Mouse (Mus musculus) right cerebral cortex, postnatal 4 days (tissue): ENCODE data around the gene Ints3.

Experiments used
- DNase-seq: peaks from one replicate; pipeline ENCODE4 v3.0.0-alpha.2; 2022

The Ints3 gene

DNA sequence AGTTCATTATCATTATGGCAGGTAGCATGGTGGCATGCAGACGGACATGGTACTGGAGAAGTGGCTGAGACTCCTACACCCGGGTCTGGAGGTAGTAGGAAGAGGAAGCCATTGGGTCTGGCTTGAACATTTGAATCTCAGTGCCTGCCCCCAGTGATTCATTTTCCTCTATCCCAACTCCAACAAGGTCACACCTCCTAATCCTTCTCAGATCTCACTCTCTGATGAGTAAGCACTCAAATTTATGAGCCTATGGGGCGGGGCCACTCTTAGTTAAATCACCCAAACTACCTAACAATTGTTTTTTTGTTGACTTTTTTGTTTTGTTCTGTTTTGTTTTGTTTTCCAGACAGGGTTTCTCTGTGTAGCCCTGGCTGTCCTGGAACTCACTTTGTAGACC lies 10.6 kb upstream of the Ints3 start:
- DNase-seq = no peak

DNA sequence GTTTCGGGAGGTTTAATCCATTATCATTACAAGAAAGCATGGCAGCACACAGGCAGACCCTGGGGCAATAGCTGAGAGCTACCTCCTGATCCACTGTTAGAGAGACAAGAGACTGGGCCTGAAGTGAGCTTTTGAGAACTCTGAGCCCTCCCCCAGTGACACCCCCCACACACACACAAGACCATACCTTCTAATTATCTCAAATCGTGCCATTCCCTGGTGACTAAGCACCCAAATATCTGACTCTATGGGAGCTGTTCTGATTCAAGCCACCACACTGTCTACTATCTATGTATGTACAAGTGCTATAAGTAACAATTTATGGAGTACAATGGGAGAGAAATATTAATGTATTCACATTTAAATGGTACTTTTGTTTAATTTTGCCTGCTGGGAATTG lies 7.3 kb upstream of the Ints3 start:
- DNase-seq = no peak

- no peak for DNase-seq
These were observed 3.7 kb upstream of the Ints3 start for GRCm38 (mm10) chr3:90437131-90437530.

- DNase-seq = no peak
These were observed 780 bp upstream of the Ints3 start for GRCm38 (mm10) chr3:90434073-90434730.

DNA sequence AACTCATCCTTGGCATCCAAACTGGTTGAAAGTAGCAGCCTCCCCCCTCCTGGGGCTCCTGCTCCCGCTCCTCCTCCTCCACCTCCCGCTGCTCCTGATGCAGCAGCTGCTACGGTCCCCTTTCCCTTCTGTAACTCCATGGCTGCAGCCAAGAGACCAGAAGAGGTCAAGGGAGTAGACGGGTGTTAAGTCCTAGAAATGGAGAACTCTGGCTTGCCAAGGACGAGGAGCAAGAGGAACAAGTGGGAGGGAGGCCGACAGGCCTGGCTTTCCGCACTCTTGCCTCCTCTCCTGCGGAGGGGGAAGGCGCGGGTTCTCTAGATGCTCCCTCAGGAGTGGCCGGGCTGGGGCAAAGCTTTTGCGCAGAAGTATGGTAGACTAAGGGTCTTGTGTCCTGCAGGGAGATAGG lies 607 bp downstream of the Ints3 start:
- DNase-seq = peak; percentile 44

DNA sequence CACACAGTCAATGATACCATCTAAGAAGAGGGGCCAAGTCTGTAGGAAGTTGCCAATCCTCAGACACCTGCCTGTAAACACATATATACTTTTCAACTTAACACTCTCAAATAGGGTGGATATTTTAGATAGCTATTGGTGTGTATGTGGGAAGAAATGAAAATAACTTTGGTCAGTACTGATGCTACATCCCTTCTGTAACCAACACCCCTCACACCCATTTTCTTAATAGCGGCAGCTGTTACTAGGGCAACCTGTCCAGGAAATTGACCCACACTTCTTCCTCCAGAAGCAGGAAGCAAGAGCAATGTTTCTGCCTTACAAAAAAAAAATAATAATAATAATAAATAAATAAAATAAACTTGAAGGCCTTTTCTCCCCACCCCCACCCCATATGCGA lies 1.1 kb downstream of the Ints3 start:
- DNase-seq = no peak

DNA sequence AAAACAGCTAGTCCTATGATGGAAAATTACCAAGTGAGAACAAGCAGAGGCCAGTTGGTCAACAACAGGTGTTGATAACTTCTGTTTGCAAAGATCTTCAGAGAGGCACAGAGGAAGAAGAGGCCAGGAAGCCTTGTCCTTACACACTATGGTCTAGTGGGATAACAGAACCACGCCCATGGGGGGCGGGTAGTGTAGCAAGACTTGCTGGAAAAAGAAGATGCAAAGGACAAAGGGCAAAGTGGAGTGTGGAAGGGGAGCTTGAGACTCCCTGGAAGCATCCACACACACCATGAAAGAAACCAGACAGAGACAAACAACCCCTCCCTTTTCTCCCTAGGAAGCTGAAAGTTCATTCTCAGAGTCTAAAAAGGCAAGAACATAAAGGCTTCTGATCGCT lies 3.8 kb downstream of the Ints3 start:
- no peak for DNase-seq

DNA sequence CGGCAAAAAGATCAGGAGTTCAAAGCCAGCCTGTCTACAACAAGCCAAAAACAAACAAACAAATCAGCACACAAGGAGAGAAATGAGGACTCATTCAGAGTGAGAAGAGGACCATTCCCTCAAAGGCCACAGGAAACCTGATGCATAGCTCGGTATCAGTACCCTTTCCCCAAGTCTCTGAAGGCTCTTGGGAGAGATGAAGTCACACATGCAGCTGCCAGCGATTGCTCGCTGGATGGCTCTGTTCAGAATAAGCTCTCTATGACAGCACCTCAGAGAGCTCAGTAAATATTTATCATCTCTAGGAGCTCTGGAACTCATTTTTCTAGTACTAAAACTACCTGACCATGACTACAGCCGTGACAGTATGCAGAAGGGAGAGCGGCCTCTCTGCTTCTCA lies 5.2 kb downstream of the Ints3 start:
- no peak for DNase-seq

DNA sequence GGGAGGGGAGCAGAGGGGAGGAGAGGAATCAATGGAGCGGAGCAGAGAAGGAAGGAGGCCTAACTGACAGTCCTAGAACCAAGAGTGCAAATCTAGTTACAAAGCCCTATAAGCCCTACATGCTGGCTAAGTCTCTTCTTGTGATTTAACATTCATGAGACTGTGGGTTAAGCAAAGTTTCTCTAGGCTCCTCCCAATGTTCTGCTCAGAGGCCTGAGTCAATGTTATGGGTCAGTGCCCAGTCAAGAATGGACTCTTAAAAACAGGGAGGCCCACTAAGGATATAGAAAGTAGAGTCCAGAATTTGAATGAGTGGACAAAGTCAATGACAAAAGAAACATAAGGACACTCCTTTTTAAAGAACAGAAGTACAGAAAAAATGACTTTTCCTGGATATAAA lies 5.8 kb downstream of the Ints3 start:
- DNase-seq = no peak

GRCm38 (mm10) chr3:90425499-90425898 lies 7.9 kb downstream of the Ints3 start:
- no peak for DNase-seq

DNA sequence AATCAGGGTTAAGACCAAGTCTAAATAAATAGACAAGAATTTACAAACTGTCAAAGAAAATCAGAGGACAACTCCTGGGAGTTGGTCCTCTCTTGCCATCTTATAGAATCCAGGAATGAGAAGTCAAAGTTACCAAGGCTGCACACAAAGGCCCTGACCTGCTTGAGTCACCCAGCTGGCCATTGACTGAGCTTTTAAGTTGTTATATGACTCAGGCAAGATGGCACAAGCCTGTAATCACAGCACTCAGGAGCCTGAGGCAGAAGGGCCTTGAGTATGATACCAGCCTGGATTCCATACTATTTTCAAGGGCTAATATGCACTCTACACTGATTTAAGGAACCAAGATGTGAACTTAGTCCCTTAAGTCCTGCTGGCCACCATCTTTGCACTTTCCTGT lies 9.9 kb downstream of the Ints3 start:
- no peak for DNase-seq

GRCm38 (mm10) chr3:90420696-90421095 lies 12.7 kb downstream of the Ints3 start:
- DNase-seq = no peak

DNA sequence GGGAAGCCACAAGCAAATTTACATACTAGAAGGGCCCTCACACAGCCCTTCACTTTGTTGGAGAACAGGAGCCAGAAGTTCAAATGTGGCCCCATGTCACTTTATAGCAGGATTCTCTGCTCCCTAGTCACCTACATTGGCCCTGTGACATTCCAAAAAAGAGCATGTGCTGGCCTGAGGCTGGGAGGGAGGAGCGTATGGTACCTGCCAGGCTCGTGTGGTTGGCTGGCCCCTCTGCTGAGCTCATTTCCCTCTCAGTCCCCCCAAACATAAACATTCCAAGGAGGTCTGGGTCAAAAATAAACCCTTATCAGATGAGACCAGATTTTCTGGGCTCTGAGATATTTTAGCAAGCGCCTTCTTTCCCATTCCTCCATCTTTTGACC lies 20.4 kb downstream of the Ints3 start:
- DNase-seq = no peak

GRCm38 (mm10) chr3:90412312-90413010 lies 21.0 kb downstream of the Ints3 start:
- DNase-seq = peak; percentile 72

GRCm38 (mm10) chr3:90408721-90409120 lies 24.7 kb downstream of the Ints3 start:
- DNase-seq = no peak

DNA sequence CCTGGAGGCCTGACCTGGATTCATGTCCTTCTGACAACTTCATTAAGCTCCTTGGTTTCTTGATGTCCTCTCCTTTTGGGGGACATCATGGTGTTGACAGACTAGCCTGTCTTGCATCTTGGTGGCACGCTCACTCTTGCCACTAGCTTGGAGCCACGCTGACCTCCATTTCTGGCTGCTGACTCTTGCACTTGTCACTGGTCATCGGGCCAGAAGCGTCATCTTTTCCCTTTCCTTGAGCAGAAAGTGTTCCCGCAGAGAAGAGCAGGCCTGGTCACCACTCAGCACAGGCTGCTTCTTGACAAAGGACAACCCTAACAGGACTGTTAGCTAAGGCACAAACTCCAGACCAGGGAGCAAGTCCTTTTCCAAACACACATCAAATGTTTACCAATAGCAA lies 27.0 kb downstream of the Ints3 start:
- DNase-seq = no peak

DNA sequence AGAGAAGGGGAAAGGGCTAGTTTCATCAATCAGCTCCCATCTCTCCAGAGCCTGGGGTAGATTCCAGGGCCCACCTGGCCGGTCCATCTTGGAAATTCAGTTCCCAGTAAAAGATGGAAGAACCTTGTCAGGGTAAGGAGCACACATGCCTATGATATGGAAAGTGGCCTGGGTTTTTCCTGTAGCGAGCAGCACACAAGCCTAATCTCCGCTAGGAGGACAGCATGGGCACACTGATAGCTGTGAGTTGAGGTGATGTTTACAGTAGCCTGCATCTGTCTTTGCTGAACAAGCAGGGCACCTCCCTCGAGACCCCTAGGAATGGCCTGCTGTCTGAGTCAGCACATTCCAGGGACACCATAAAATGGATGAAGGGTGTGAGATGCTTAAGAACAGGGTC lies 28.8 kb downstream of the Ints3 start:
- DNase-seq = no peak

- DNase-seq = no peak
These were observed 29.3 kb downstream of the Ints3 start for GRCm38 (mm10) chr3:90404121-90404520.

DNA sequence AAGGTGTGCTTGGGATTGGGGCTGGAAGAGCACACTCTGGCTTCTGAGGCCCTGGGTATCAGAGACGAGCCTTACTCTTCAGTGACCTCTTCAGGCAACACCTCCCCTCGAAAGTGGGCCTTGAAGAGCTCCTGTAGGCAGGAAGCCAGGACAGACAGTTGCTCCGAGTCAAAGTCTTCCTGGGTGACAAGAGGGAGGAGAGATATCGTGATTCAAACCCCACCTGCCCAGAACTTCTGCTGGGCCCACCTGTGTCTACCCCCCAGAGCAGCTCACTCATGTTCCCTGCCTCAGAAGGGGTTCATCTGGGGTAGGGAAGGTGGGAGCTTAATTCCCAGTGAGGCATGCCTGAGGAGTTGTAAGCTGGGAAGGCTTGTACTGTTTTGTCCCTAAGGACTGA lies 32.4 kb downstream of the Ints3 start:
- DNase-seq = no peak

DNA sequence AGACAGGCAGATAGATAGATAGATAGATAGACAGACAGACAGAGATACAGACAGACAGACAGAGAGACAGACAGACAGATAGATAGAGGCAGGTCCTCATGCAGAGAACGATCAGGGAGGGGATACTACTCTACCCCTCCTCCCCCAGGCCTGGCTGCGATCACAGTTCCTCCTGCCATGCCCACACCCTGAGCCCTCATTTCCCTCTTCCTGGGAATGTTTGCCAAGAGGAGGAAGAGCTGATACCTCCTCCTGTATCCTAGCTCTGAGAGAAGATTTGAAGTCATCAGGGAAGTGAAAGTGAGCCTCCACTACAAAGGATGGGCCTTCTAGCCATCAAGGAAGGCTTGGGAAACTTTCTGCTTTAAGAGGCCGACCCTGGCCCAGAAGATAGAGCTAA lies 37.8 kb downstream of the Ints3 start:
- no peak for DNase-seq

DNA sequence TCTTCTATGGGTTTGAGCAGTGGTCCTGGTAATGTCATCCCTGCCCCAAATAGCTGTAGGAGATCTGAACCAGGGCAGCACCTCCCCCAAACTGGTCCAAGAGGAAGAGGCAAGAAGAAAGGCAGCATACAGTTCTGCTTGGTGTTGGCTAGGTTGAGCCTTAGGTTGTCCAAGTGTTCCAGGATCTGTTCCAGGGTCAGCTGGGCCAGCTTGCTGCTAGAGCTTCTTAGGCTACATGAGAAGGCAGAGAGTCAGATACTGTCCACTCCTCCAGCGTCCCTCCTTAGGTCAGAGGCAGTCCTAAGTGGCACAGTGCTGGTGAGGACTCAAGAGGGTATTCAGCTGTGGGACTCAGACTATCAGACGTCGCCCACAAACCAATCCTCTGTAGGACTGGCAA lies 40.8 kb downstream of the Ints3 start:
- DNase-seq = no peak

DNA sequence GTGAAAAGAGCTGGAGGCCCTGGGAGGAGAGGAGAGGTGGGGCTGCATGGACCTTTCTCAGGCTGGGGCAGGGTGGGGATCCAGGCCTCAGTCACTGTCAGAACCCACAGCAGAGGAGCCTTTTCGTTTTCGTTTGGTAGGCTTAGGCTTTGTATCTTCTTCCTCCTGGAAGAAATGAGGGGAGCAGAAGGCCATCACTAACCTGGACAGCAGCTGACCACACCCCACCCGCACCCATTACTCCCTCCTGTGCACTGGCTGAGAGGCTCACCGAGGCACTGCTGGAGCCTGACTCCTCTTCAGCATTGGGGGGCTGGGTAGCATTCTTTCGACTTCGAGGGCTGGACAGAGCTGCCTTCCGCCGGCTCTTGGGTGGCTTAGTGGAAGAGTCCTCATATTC lies 41.5 kb downstream of the Ints3 start:
- DNase-seq = no peak

GRCm38 (mm10) chr3:90391004-90391403 lies 42.4 kb downstream of the Ints3 start:
- DNase-seq = no peak

GRCm38 (mm10) chr3:90389511-90390490 lies 43.6 kb downstream of the Ints3 start, which contains the start of gene Slc27a3:
Gene Slc27a3 (minus strand): TSS chr3:90389938.
- peak; percentile 66 for DNase-seq
